In the genomic region with DNA sequence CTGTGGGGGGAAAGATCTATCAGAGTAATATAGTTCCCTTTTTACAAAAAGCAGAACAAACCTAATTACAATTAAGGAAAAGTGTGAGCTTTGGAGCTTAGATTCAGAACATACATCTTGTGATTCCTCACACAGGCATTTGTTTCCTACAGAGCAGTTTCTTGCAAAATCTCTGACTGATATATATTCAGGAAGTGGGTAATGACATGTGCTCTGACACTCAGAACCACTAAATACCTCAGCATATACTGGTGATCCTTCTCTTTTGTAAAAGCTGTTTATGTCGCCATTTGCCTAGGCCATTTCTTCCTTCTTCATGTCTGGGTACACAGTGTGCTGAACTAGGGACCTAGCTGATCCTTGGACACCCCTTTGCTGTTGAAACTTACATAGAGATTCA, we compare ENCODE assay signal across 32 mouse cellular contexts. TPM values are rescaled to one million over a fixed set of nuclear protein-coding genes. Genes with fewer than 3 reads are reported as not detected.
DNase-seq lines count a peak whose midpoint lies in the region; ATAC-seq and TF ChIP-seq lines count a peak whose summit lies in the region.
"Had no signal": no experiment of that assay in that cellular context is flagged by ENCODE, and none has a peak within 500 bp of the region (broad histone marks: within the 10 kb centered on the region; RNA-seq: fewer than 3 reads in every experiment).

No protein-coding gene starts in this region.

- TF ChIP-seq CTCF in lung, postnatal 0 days (IDR thresholded peaks at IDR 0.05): no peak
- TF ChIP-seq CTCF in cerebellum, adult 2 months (IDR thresholded peaks at IDR 0.05; ENCODE audit: borderline replicate concordance, insufficient read depth, low read depth, low read length): no peak

- no peaks in the 10 kb centered on the region for H3K27me3 ChIP-seq in lung, postnatal 0 days (replicated peaks; ENCODE audit: insufficient read depth, low read length)
- no peaks in the 10 kb centered on the region for H3K27me3 ChIP-seq in cerebellum, adult 2 months (ENCODE audit: control insufficient read depth, insufficient read depth, low read length)
- H3K27me3 ChIP-seq: embryonic facial prominence, embryonic 15.5 days; limb, embryonic 13.5 days; liver, embryonic 13.5 days; midbrain, embryonic 15.5 days; neural tube, embryonic 13.5 days had no signal

- no peaks in the 10 kb centered on the region for H3K4me1 ChIP-seq in lung, postnatal 0 days (ENCODE audit: insufficient read depth, low read depth, low read length)
- H3K4me1 ChIP-seq in cerebellum, adult 2 months (ENCODE audit: control insufficient read depth, insufficient read depth, low read length): no peaks in the 10 kb centered on the region
- H3K4me1 ChIP-seq: embryonic facial prominence, embryonic 15.5 days; limb, embryonic 13.5 days; liver, embryonic 13.5 days; midbrain, embryonic 15.5 days; neural tube, embryonic 13.5 days had no signal

- peak; percentile 29; the same call in 1 of the 2 replicates for TF ChIP-seq EP300 in lung, postnatal 0 days (IDR thresholded peaks at IDR 0.05)

- no peak overlapping the region for H3K9ac ChIP-seq in lung, postnatal 0 days (replicated peaks; ENCODE audit: low read depth)
- H3K9ac ChIP-seq: embryonic facial prominence, embryonic 15.5 days; hindbrain, embryonic 14.5 days; limb, embryonic 13.5 days; liver, embryonic 13.5 days; lung, embryonic 14.5 days; midbrain, embryonic 15.5 days; neural tube, embryonic 13.5 days had no signal

- WGBS in lung, postnatal 0 days: 57% methylated on average over 1 of the region's 1 CpGs
- 98% methylated on average over 1 of the region's 1 CpGs for WGBS in cerebellum, adult 2 months

- TF ChIP-seq POLR2A in cerebellum, adult 2 months (IDR thresholded peaks at IDR 0.05; ENCODE audit: borderline replicate concordance, insufficient read depth, low read length): no peak

- DNase-seq in lung, postnatal 0 days (ENCODE audit: low spot score): peak; percentile 24
- DNase-seq in lung, postnatal 4 days: no peak
- peak; percentile 16 for DNase-seq in A20 (ENCODE audit: low read depth, low spot score)
- peak; percentile 9 for DNase-seq in c-Kit-positive CD71-negative TER-119-negative erythroid progenitor cells, embryonic 14.5 days (ENCODE audit: low read depth)
- DNase-seq in layer of hippocampus, postnatal 36 days: no peak
- DNase-seq in cerebellum, adult 2 months: no peak
- no peak for DNase-seq in c-Kit-positive CD71-positive TER-119-positive erythroid progenitor cells, embryonic 14.5 days (ENCODE audit: low spot score)
- DNase-seq: adrenal gland, postnatal 25 days; cerebellum, adult 9-10 months; gastrocnemius, postnatal 25 days; heart, postnatal 36 days; kidney, adult 2 months; liver, embryonic 13.5 days; lung, embryonic 14.5 days; retina, postnatal 1 day; thymus, adult 18-20 months; thymus, postnatal 36 days had no signal

- no peaks in the 10 kb centered on the region for H3K36me3 ChIP-seq in lung, postnatal 0 days (ENCODE audit: insufficient read depth, low read length)
- H3K36me3 ChIP-seq: embryonic facial prominence, embryonic 15.5 days; limb, embryonic 13.5 days; liver, embryonic 13.5 days; midbrain, embryonic 15.5 days; neural tube, embryonic 13.5 days had no signal

- no peak; the same call in 1 of the 2 replicates for ATAC-seq in lung, postnatal 0 days
- peak; percentile 83 for ATAC-seq in megakaryocyte progenitor cell, adult 5-6 weeks (replicated peaks; ENCODE audit: poor library complexity)
- ATAC-seq: forebrain, embryonic 16.5 days; inflammation-experienced regulatory T-cells, adult 6 months; midbrain, embryonic 15.5 days had no signal

- no peaks in the 10 kb centered on the region for H3K9me3 ChIP-seq in lung, postnatal 0 days (ENCODE audit: low read length)
- H3K9me3 ChIP-seq: embryonic facial prominence, embryonic 15.5 days; limb, embryonic 13.5 days; liver, embryonic 13.5 days; midbrain, embryonic 15.5 days; neural tube, embryonic 13.5 days had no signal

- no peak overlapping the region for H3K4me3 ChIP-seq in lung, postnatal 0 days (ENCODE audit: low read depth, low read length)
- H3K4me3 ChIP-seq in cerebellum, adult 2 months (replicated peaks; ENCODE audit: insufficient read depth, low read depth, low read length): no peak overlapping the region
- H3K4me3 ChIP-seq: embryonic facial prominence, embryonic 15.5 days; limb, embryonic 13.5 days; liver, embryonic 13.5 days; midbrain, embryonic 15.5 days; myocyte; neural tube, embryonic 13.5 days had no signal

- no peak overlapping the region for H3K27ac ChIP-seq in lung, postnatal 0 days (ENCODE audit: low read length)
- no peak overlapping the region for H3K27ac ChIP-seq in cerebellum, adult 2 months (ENCODE audit: insufficient read depth, low read length)
- H3K27ac ChIP-seq: embryonic facial prominence, embryonic 15.5 days; hindbrain, embryonic 14.5 days; kidney, postnatal 0 days; limb, embryonic 13.5 days; liver, embryonic 13.5 days; midbrain, embryonic 15.5 days; neural tube, embryonic 13.5 days had no signal

- H3K4me2 ChIP-seq in lung, postnatal 0 days (replicated peaks; ENCODE audit: low read depth, low read length): no peak overlapping the region
- H3K4me2 ChIP-seq: embryonic facial prominence, embryonic 15.5 days; hindbrain, embryonic 14.5 days; limb, embryonic 13.5 days; liver, embryonic 13.5 days; lung, embryonic 14.5 days; midbrain, embryonic 15.5 days; neural tube, embryonic 13.5 days had no signal

RNA-seq across cellular contexts. Expression of a gene that starts 2.8 kb away (rescaled TPM):
- polyA plus RNA-seq in lung, postnatal 0 days (2015; fragmentation: Nextera tagmentation; extraction: Ambion mirVana): not detected in 2 replicates
- total RNA-seq in megakaryocyte progenitor cell, adult 5-6 weeks (2015): not detected in 2 replicates
- total RNA-seq in megakaryocyte progenitor cell, adult 5-6 weeks (2017): not detected in 2 replicates
- total RNA-seq in layer of hippocampus, postnatal 36 days (2021): not detected
- not detected in 2 replicates for polyA plus RNA-seq in cerebellum, adult 2 months (2012; rRNA removed)
- total RNA-seq: adrenal gland, postnatal 25 days; gastrocnemius, postnatal 25 days; heart, adult 8-10 months; heart, postnatal 36 days; left cerebral cortex, postnatal 25 days had no signal
- polyA plus RNA-seq: embryonic facial prominence, embryonic 15.5 days; forebrain, embryonic 16.5 days; heart, embryonic 14.5 days; hindbrain, embryonic 14.5 days; inflammation-experienced regulatory T-cells, adult 6 months; kidney, adult 2 months; kidney, postnatal 0 days; limb, embryonic 13.5 days; liver, embryonic 13.5 days; lung, embryonic 14.5 days; midbrain, embryonic 15.5 days; myocyte; neural tube, embryonic 13.5 days; spleen, adult 2 months; stomach, embryonic 14.5 days had no signal

Comparison
In these comparisons a context has a peak if more than half of its experiments do, and no peak if none do; other contexts are left out.
1. DNase-seq: peak in lung, postnatal 0 days (single experiment), A20 (single experiment) and c-Kit-positive CD71-negative TER-119-negative erythroid progenitor cells, embryonic 14.5 days (single experiment); none in lung, postnatal 4 days (0 of 2), layer of hippocampus, postnatal 36 days (0 of 2), cerebellum, adult 2 months (0 of 2) and c-Kit-positive CD71-positive TER-119-positive erythroid progenitor cells, embryonic 14.5 days (single experiment).